Mouse (Mus musculus): ENCODE results near the gene Gm17428.
"Not testable (repeated sequence)": the region's sequence is repeated elsewhere in the genome, so short reads cannot be mapped to it uniquely, and the experiment has no call there.

The Gm17428 gene

DNA sequence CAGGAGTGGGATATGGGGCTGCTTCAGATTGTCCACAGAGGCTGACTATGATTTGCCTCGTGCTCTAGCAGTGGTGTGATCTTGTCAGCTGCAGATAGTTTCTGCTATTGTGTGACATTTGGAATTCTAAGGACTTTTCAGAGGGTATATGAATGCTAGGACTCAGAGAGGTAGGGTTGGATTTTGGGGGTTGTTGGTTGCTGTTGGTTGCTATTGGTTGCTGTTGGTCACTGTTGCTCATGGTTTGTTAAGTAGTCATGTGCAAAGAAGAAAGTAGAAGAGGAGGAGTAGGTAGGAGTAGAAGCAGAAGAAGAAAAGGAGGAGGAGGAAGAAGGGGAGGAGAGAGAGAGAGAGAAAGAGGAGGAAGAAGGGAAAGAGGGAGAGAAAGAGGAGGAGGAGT, at the start of gene Gm17428:
TSS of gene Gm17428 (plus strand) at position 301 of the 400 bp plus-strand sequence.
- no peak for DNase-seq (ENCODE audit: inconsistent ontology term)

DNA sequence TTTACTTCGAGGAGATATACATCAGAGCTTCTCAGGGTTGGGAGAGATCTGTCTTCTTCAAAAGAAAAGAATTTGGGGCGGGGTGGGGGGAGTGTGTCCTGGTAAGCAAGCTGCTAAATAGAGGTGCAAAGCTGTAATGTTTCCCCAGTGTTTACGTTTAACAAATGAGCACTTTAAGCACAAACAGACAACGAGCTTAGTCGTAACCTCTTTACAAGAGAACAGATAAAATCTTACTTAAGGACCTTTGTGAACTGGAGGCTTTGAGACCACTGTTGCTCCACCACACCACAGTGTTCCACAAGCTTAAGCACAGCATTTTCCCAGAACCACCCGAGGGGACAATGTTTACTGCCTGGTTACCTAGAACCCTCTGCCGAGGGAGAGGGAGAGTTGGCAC, 49.4 kb upstream of the Gm17428 start:
- DNase-seq (ENCODE audit: inconsistent ontology term), result no peak

DNA sequence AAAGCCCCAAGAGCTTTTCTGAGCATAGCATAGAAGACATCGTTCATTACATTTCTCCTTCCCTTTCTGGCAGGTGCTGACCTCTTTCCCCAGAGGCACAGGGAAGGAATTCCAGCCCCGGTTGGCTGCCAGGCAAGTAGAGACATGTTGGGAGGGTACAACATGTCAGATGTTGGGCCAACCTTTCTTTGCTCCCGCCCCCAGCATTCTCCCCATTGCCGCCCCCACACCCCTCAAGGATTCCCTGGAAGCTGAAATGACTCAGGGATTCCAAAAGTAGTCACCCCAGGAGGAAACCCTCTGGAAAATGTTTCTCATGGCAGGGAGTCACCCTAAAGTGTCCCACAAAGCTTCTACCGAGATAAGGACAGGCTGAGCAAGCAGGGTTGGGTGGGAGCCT, 46.9 kb upstream of the Gm17428 start:
- DNase-seq (ENCODE audit: inconsistent ontology term), result peak; percentile 85

DNA sequence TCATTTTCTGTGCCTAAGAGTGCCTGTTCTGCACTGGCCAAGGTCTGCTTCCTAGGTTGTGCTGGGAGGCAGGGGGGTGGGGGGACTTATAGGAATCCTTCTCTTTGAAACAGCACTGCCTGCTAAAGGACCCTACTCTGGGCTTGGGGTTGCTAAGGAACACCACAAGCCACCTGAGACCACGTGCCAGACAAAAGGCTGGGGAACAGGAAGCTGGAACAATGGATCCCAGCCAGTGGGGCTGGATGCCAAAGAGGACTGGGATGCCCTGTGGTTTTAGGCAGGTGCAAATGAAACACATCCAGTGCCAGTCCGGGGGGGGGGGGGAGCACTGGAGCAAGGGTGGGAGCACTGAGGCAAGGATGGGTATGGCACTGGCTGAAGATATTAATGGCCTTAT, 46.3 kb upstream of the Gm17428 start:
- peak; percentile 43 for DNase-seq (ENCODE audit: inconsistent ontology term)

DNA sequence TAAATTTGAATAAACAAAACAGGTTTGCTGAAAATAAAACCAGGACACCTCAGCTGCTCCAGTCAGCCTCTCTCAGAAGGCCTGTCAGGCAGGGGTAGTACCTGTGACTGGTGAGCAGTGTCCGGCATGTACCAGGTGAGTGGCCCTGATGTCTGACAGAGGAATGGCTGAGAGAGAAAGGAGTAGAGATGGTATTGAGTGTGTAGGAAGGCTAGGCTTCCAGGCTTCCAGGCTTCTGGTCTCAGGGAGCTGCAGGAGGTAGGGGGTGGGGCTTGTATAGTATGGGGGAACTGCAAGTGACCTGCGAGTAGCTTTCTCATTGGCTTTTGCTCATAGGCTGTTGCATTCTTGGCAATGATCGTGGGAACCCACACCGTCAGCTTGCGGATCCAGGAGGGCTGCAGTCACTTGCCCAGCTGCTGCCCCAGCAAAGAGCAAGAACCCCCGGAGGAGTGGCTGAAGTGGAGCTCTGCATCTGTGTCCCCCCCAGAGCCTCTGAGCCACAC, 44.0 kb upstream of the Gm17428 start, which contains the start of gene Il25:
TSS of gene Il25 (plus strand) at position 51 of the 506 bp plus-strand sequence.
- peak; percentile 22 for DNase-seq (ENCODE audit: inconsistent ontology term)

DNA sequence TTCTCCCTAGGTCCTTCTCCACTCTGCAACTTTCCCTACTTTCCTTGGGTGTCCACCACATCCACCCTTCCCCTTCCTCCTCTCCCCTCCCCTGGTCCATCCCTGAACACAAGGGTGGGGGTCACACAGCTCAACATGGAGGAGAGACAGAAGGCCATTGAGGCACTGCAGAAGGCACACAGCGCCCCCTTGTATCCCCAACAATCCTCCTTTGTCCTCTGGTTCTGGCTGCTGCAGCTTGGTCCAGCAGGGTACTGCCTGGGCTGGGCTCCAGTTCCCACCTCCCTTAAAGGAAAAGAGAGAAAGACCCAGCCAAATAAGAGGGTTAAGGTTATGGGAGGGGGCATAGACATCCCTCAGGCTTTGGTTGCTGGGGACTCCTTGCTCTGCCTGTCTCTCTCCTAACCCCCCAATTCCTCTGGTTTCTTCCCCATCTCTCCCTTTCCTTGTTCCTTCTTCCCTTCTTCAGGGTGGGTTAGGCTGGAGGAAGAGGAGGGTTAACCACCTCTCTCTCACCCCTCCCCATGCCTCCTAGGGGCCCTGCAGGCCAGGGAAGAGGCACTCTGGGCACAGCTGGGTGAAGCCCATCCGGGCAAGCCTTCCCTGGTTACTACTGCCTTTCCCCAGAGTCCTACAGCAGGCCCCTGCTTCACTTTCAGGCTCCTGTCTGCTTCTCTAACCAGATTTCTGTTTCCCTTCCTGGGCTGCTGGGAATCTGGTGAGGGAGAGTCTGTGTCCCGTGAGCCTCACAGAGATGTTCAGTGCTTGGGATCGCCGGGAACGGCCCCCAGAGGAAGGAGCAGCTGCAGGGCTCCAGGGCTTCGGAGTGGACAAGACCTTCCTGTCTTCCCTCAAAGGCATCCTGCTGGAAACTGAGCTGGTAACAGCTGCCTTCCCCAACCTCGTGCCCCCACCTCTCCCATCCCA, 40.6 kb upstream of the Gm17428 start, which contains the start of gene Cmtm5:
TSS of gene Cmtm5 (plus strand) at position 358 of the 927 bp plus-strand sequence.
- no peak for DNase-seq (ENCODE audit: inconsistent ontology term)

DNA sequence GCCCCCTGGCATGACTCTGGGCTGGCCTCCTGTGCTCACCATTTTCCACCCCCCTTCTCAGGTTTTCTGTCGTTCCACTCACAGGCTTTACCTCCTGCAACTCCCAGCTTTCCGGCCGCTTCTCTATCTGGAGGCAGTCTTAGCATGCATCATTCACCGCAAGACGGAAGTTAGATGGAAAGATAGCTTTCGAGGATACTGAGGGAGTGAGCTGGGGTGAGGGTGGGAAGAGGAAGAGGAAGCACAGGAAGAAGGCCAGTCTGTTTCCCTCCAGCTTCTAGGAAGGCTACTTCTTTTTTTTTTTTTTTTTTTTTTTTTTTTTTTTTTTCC, 39.9 kb upstream of the Gm17428 start:
- DNase-seq (ENCODE audit: inconsistent ontology term), result no peak

DNA sequence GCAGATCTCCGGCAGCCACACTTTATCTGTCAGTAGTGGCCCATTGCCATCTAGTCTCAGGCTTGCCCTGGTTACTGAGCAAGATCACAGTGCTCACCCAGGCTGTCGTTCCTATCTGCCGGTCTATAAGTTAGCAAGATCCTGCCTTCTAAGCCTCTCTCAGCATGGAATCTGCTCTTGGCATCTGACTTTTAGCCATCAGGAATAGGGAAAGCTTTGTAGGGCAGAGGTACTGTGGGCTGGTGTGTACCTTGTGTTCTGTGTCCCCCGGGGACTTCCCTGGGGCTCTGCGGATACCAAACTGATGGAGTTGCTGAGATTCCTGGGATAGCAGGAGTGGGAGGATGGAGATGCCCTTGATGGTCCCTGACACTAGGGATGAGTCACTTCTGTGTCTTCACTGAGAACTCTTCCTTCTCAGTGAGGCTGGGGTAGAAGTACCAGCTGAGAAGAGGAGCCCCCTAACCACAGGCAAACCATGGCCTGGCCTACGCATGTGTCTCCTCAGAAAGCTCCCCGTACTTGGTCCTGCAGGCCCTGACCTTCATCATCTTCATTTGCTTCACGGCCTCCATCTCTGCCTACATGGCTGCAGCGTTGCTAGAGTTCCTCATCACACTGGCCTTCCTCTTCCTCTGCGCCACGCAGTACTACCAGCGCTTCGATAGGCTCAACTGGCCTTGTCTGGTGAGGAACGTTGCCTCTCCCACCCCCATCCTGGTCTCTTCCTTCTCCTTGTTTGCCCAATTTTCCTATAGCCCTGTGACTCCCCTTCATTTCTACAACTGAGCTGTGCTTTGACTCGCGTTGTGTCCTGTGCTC, 39.2 kb upstream of the Gm17428 start:
- DNase-seq (ENCODE audit: inconsistent ontology term), result no peak

DNA sequence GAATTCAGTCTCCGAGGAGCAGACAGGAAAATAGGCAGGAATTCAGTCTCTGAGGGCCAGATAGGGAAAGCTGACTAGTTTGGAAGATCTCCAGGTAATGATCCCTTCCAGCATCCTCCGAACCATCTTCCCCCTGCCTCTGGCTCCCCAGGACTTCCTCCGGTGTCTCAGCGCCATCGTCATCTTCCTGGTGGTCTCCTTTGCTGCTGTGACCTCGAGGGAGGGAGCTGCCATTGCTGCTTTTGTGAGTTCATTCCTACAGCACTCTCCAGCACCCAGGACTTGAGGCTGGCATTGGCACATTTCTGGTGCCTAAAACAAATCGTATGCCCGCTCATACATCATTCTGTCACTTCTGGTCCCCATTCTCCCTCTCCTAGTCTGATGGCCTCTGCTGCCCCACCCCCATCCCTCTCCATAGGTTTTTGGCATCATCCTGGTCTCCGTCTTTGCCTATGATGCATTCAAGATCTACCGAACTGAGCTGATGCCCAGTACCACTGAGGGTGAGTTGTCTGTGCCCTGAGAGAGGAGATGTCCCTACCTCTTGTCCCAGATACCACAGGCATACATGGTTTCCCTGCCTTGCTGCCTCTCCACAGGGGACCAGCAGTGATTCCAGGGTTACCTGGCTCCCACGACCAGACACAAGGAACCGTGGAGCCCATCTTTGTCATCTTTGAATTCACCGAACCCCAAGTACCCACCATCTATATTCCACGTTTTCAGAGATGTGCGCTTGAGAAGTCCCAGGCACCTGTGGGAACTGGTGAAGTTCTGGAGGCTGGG, 38.1 kb upstream of the Gm17428 start:
- no peak for DNase-seq (ENCODE audit: inconsistent ontology term)

DNA sequence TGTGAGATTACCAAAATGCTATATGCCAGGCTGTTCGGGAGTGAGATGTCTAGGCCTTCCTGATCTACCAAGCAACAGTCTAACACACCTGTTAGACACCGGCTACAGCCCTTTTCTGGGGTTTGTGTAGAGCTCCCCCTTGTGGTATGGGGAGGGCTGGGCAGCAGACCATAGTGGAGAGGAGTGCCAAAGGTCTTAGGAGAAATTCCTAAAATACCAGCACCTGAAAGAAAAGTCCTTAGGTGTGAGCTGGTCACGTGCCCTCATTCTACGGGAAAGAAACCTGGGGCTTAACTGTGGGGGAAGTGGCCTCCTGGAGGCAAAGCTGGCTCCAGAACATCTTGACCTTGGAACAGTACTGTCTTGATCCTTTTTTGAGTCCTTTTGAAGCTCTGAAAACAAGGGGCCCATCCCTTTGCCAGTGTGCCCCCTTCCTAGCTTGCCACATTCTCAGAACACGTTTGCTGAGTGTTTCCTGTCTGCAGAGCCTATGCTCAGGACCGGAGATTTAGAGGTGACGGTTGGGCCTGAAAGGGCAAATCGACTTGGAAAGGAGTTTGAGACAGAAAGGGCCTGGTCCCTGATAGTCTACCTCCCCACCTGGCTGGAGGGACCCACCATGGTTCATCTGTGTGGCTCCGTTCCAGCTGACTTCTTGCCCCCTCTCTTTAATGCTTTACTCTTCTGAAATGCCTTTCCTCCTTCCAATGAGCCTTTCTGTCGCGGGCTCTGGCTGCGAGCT, 37.1 kb upstream of the Gm17428 start:
- DNase-seq (ENCODE audit: inconsistent ontology term), result peak; percentile 63

DNA sequence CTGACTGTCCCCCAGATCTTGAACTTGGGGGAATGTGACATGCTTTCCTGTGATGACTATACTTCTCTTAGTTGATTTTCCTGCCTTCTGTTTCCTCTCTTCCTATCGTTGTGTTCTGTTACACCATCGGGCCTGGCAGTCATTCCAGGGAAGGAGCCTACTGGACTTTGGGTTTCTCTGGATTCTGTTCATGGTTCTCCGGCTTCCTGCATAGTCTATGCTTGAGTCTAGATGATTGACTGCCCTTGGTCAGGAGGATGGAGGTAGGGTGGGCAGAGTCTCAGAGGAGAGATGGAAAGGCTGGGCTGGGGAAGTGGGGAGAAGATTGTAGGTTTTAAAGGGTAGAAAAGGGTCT, 36.6 kb upstream of the Gm17428 start:
- DNase-seq (ENCODE audit: inconsistent ontology term), result no peak

DNA sequence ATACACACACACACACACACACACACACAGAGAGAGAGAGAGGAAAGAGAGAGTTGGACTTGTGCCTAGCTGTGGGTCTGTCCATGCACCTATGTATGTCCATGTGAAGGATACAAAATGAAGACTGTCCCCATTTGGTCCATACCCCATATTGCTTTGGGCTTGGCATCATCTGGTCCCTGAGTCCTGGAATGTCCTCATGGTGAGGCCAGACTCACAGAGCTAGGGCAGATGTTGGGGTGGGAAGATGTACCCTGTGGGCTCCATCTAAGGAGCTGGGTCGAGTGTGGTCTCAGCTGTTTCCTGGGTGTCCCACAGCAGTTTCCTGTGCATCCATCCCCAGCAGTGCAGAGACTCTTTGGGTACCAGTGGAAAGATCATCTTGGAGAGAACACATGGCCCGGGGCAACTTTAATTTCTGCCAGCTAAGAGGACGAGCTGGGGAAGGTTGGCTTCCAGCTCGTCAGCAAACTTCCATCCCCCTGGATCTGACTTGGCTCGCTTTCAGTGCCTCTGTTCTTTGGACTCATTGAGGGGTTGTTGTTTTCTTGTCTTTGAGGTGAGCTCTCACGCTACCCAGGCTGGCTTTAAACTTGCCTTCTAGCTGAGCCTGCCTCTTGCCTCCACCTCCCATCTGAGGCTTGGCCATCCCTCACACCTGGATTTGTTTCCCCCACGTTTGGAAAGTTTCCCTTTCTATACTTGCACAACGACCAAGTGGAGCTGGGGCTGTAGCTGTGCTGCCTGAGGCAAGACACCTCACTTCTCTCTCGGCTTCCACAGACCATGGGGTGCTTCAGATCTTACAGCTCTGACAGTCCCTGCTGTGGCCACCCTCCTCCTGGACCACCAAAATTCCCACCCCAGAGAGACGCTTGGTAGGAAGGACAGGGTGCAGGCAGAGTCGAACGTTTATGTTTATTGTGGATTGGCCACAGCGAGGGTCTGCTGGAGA, 35.4 kb upstream of the Gm17428 start:
- no peak for DNase-seq (ENCODE audit: inconsistent ontology term)

DNA sequence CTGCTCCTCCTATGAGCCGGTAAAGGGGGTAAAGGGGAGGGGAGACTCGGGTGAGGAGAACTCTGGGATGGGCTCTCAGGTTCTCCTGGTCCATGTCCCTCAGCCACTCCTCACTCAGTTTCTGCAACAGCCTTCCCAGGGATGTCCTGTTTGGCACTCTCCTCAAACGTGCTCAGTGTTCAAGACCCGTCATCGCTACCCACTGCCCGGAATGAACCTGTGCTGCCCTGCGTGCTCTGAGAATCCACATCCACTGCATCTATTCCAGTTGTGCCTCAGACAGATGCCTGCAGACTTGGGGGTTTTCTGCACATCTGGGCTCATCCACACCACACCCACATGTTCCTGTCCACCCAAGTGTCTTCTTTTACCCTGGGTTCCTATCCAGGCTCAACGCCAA, 34.3 kb upstream of the Gm17428 start:
- DNase-seq (ENCODE audit: inconsistent ontology term), result no peak

DNA sequence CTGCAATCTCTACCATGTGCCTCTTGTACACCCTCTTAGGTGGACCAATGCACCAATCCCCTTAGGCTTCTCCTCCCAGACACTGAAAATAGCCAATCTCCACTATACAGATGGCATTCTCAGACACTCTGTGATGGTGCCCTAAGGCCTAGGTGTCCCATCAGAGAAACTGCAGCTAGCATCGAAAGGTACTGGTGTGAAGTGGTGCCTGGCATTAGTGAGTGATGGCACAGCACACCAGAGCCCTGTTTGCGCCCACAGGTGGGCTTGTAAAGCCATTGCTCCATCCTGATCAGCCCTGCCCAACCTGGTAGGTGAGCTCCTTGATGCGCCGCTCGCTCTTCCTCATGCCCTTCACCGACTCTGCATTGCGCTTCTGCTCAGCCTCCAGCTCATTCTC, 32.8 kb upstream of the Gm17428 start:
- DNase-seq (ENCODE audit: inconsistent ontology term), result no peak

DNA sequence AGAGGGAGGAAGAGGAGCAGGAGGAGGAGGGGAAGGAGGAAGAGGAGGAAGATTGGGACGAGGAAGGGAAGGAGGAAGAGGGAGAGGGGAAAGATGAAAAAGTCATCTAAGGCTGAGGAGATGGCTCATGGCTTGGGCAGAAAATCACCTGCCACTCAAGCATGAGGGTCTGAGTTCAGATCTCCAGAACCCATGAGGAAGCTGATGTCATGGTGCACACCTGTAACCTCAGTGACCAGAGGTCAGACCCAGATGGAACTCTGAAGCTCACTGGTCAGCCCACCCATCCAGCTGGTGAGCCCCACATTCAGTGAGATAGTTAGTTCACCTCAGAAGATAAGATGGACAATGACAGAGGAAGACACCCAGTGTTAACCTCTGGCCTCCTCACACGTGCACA, 31.8 kb upstream of the Gm17428 start:
- DNase-seq (ENCODE audit: inconsistent ontology term), result no peak

DNA sequence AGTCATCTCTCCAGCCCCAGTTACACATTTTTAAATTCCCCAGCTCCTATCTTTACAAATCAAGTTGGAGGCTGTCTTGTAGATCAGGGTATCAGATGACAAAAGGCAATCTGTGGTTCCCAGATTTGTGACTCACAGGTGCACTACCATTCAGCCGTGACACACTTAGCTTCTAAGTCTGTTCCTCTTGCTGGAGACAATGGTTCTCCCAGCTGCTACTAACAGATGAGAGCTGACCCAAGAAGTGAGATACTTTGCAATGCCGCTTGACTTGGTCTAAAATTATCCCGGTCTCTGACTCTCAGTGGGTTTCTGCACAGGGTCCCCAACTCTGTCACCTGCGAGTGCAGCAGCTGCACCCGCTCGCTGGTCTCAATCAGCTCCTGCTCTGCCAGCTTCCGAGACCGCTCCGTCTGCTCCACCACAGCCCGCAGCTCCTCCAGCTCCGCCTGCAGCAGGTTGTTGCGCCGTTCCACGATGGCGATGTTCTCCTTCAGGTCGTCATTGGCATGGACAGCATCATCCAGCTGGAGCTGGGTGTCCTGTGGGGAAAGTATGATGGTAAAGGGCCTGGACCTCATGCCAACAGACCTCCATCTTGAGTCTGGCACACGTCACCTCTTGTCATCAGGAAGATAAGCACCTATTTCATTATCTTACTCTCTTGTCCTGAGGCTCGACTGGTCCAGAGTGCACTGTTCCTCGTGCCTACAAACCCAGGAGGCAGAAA, 30.6 kb upstream of the Gm17428 start:
- DNase-seq (ENCODE audit: inconsistent ontology term), result no peak

DNA sequence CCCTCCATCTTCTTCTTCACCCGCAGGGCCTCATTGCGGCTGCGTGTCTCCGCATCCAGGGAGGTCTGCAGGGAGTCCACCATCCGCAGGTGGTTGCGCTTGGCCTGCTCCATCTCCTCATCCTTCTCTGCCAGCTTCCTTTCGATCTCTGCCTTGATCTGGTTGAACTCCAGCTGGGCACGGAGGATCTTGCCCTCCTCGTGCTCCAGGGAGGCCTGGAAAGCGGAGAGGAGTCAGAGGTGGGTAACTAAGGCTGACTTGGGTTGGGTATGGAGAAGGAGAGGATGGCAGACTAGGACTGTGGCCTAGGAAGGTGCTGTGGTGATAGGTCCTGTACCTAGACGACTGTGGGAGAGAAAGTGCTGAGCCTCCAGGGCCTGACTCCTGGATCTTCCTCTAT, 29.7 kb upstream of the Gm17428 start:
- DNase-seq (ENCODE audit: inconsistent ontology term), result not testable (repeated sequence)

DNA sequence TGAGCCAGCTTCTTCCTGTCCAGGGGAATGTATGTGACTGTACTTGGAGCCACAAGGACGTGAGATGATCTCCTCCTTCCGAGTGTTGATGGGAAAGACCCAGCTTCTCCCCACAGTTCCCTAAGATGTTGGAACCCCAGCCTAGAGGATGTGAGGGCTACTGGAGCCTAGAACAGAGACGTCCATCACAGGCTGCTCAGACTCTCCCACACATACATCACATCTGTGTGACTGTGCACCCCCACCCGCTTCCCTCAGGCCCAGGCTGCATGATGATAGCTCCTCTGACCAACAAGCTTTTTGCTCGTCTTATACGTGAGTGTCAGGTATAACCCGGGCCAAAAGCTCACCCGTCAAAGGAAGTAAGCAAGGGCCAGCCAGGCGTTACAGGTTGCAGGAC, 28.0 kb upstream of the Gm17428 start:
- DNase-seq (ENCODE audit: inconsistent ontology term), result no peak

DNA sequence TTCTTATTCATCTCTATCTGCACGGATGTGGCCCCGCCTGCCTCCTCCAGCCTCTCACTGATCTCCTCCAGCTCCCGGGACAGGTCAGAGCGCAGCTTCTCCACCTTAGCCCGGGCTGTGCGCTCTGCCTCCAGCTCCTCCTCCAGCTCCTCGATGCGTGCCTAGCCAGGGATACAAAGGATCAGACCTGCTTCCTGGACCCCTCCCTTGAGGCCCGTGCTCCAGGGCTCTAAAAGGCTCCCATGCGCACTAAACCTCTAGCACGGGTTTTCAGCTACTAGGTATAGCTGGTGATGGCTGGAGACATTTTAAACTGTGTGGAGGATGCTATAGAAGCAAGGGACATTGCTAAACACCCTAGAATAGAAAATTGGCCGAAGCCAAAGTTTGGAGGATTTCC, 26.2 kb upstream of the Gm17428 start:
- DNase-seq (ENCODE audit: inconsistent ontology term), result no peak
